Mouse (Mus musculus) 416B (cell line): ENCODE results near the gene Lekr1.

Source experiments
- DNase-seq: peaks from one replicate; pipeline ENCODE4 v3.0.0; 2011; ENCODE audit warnings: low read depth

The Lekr1 gene

GRCm38 (mm10) chr3:65832398-65832797, 166.4 kb downstream of the Lekr1 start:
- DNase-seq: no peak

- no peak for DNase-seq
These were observed 170.4 kb downstream of the Lekr1 start for GRCm38 (mm10) chr3:65836435-65836834.

GRCm38 (mm10) chr3:65839664-65840063, 173.6 kb downstream of the Lekr1 start:
- no peak for DNase-seq

- no peak for DNase-seq
These were observed 175.1 kb downstream of the Lekr1 start for GRCm38 (mm10) chr3:65841175-65841574.

GRCm38 (mm10) chr3:65842515-65843184, 176.6 kb downstream of the Lekr1 start:
- DNase-seq: no peak

- DNase-seq: no peak
These were observed 177.1 kb downstream of the Lekr1 start for GRCm38 (mm10) chr3:65843185-65843552.

GRCm38 (mm10) chr3:65844302-65844701, 178.3 kb downstream of the Lekr1 start:
- DNase-seq: peak; percentile 13

GRCm38 (mm10) chr3:65844851-65845552, 179.0 kb downstream of the Lekr1 start:
- DNase-seq: no peak

GRCm38 (mm10) chr3:65847158-65847787, 181.2 kb downstream of the Lekr1 start:
- no peak for DNase-seq

GRCm38 (mm10) chr3:65853746-65854145, 187.7 kb downstream of the Lekr1 start:
- no peak for DNase-seq

GRCm38 (mm10) chr3:65855521-65855920, 189.5 kb downstream of the Lekr1 start:
- DNase-seq: no peak

- no peak for DNase-seq
These were observed 192.1 kb downstream of the Lekr1 start for GRCm38 (mm10) chr3:65858118-65858517.

GRCm38 (mm10) chr3:65858741-65859348, 192.8 kb downstream of the Lekr1 start:
- DNase-seq: no peak

- DNase-seq: no peak
These were observed 193.7 kb downstream of the Lekr1 start for GRCm38 (mm10) chr3:65859750-65860149.

- DNase-seq: no peak
These were observed 194.9 kb downstream of the Lekr1 start for GRCm38 (mm10) chr3:65860903-65861302.

GRCm38 (mm10) chr3:65861471-65861881, 195.4 kb downstream of the Lekr1 start:
- DNase-seq: peak; percentile 43

- peak; percentile 74 for DNase-seq
These were observed 197.3 kb downstream of the Lekr1 start for GRCm38 (mm10) chr3:65863297-65863696.

- DNase-seq: no peak
These were observed 197.8 kb downstream of the Lekr1 start for GRCm38 (mm10) chr3:65863762-65864377.

GRCm38 (mm10) chr3:65868931-65869330, 202.9 kb downstream of the Lekr1 start:
- DNase-seq: no peak

- DNase-seq: no peak
These were observed 203.7 kb downstream of the Lekr1 start for GRCm38 (mm10) chr3:65869724-65870123.

GRCm38 (mm10) chr3:65871188-65871603, 205.2 kb downstream of the Lekr1 start:
- no peak for DNase-seq

- DNase-seq: no peak
These were observed 205.7 kb downstream of the Lekr1 start for GRCm38 (mm10) chr3:65871609-65872272.
